ENCODE assay signal across 8 mouse cellular contexts in the genomic region with DNA sequence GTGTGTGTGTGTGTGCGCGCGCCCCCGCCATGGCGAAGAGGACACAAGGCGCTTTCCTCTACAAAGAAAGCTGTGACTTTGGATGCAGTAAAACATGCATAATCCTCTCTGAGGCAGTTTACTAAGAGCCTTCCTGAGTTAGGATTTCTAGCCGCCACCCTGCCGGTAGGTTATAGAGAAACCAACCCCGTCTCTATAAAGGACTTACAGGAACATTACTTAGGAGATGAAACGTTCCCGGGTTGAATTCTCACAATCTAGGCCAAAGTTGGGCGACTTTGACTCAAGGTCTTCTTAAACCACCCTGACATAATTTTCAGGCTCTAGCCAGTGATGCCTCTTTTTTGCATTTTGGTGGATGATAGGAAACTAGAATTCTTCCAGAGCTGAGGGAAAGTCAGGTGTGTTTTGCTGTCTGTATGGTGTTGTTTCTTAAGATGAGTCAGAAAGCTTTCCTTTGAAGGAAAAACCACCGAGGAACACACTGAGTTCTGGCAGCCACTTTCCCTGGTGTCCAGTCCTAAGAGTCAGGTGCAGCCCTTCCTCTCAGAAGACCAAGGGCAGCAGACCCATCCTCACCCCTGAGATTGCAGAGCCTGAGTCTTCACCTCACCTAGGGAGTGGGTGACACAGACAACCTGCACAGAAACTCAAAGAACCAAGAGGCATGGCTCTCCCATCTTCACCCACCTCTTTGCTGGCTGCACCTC. TPM values are rescaled to one million over a fixed set of nuclear protein-coding genes. Genes with fewer than 3 reads are reported as not detected.
A peak's percentile ranks its signal among the peaks of the same experiment; 100 is the strongest.
DNase-seq lines count a peak whose midpoint lies in the region; ATAC-seq and TF ChIP-seq lines count a peak whose summit lies in the region.

No protein-coding gene starts in this region.

- DNase-seq in kidney, postnatal 0 days (ENCODE audit: low spot score), result no peak
- DNase-seq in kidney, postnatal 4 days, result no peak
- DNase-seq in c-Kit-positive CD71-positive TER-119-positive erythroid progenitor cells, embryonic 14.5 days (ENCODE audit: low spot score), result peak; percentile 45
- no peak for DNase-seq in hindbrain, postnatal 0 days (ENCODE audit: low spot score)
- no peak for DNase-seq in midbrain, postnatal 0 days (ENCODE audit: low spot score)
- no peak for DNase-seq in thymus, postnatal 4 days
- no peak for DNase-seq in embryo, embryonic 9.5 days (ENCODE audit: extremely low spot score)
- DNase-seq in layer of hippocampus, postnatal 10 days (ENCODE audit: low spot score in 2 of 2), result no peak

- peak overlapping the region; percentile 96; the same call in 1 of the 2 replicates for H3K9ac ChIP-seq in kidney, postnatal 0 days (ENCODE audit: low read depth, low read length)
- H3K9ac ChIP-seq in hindbrain, postnatal 0 days (replicated peaks; ENCODE audit: low read length), result peak overlapping the region; percentile 92
- peak overlapping the region; percentile 79 for H3K9ac ChIP-seq in midbrain, postnatal 0 days (replicated peaks; ENCODE audit: low read length, poor library complexity, severe bottlenecking)

- peaks cover 36% of the 10 kb centered on the region for H3K4me1 ChIP-seq in kidney, postnatal 0 days (replicated peaks; ENCODE audit: insufficient read depth, low read length)
- peaks cover 24% of the 10 kb centered on the region; the same call in 1 of the 2 replicates for H3K4me1 ChIP-seq in hindbrain, postnatal 0 days (ENCODE audit: insufficient read depth, low read length)
- peaks cover 7% of the 10 kb centered on the region; the same call in 1 of the 2 replicates for H3K4me1 ChIP-seq in midbrain, postnatal 0 days (ENCODE audit: insufficient read depth, low read length)

- no peak for ATAC-seq in kidney, postnatal 0 days (replicated peaks; ENCODE audit: low FRiP score, low read depth)
- no peak for ATAC-seq in hindbrain, postnatal 0 days
- no peak for ATAC-seq in midbrain, postnatal 0 days (ENCODE audit: low FRiP score)

- 5% methylated on average over 10 of the region's 13 CpGs for WGBS in kidney, postnatal 0 days
- WGBS in hindbrain, postnatal 0 days, result 9% methylated on average over 13 of the region's 13 CpGs
- 4% methylated on average over 12 of the region's 13 CpGs for WGBS in midbrain, postnatal 0 days

- peak overlapping the region; percentile 99 for H3K4me2 ChIP-seq in kidney, postnatal 0 days (ENCODE audit: low read length)
- peak overlapping the region; percentile 97 for H3K4me2 ChIP-seq in hindbrain, postnatal 0 days (ENCODE audit: low read depth, low read length)
- peak overlapping the region; percentile 96 for H3K4me2 ChIP-seq in midbrain, postnatal 0 days (ENCODE audit: low read depth, low read length, poor library complexity, severe bottlenecking)

- no peaks in the 10 kb centered on the region for H3K9me3 ChIP-seq in kidney, postnatal 0 days (replicated peaks; ENCODE audit: low read length)
- H3K9me3 ChIP-seq in hindbrain, postnatal 0 days (ENCODE audit: low read length), result no peaks in the 10 kb centered on the region
- H3K9me3 ChIP-seq in midbrain, postnatal 0 days (ENCODE audit: low read length), result no peaks in the 10 kb centered on the region

- H3K4me3 ChIP-seq in kidney, postnatal 0 days (replicated peaks; ENCODE audit: low read depth, low read length), result peak overlapping the region; percentile 64
- H3K4me3 ChIP-seq in hindbrain, postnatal 0 days (ENCODE audit: low read length), result peak overlapping the region; percentile 77
- peak overlapping the region; percentile 66 for H3K4me3 ChIP-seq in midbrain, postnatal 0 days (ENCODE audit: low read depth, low read length)

- H3K27ac ChIP-seq in kidney, postnatal 0 days, result peak overlapping the region; percentile 98
- peak overlapping the region; percentile 94 for H3K27ac ChIP-seq in hindbrain, postnatal 0 days
- peak overlapping the region; percentile 89; the same call in 1 of the 2 replicates for H3K27ac ChIP-seq in midbrain, postnatal 0 days (ENCODE audit: low read depth, low read length)

- H3K36me3 ChIP-seq in kidney, postnatal 0 days (ENCODE audit: insufficient read depth, low read length), result no peaks in the 10 kb centered on the region
- no peaks in the 10 kb centered on the region for H3K36me3 ChIP-seq in hindbrain, postnatal 0 days (ENCODE audit: insufficient read depth, low read length)
- no peaks in the 10 kb centered on the region for H3K36me3 ChIP-seq in midbrain, postnatal 0 days (ENCODE audit: insufficient read depth, low read length)

- H3K27me3 ChIP-seq in kidney, postnatal 0 days (ENCODE audit: insufficient read depth, low read length), result no peaks in the 10 kb centered on the region
- H3K27me3 ChIP-seq in hindbrain, postnatal 0 days (ENCODE audit: insufficient read depth, low read length), result no peaks in the 10 kb centered on the region
- no peaks in the 10 kb centered on the region for H3K27me3 ChIP-seq in midbrain, postnatal 0 days (ENCODE audit: insufficient read depth, low read length)

- TF ChIP-seq CTCF in kidney, postnatal 0 days (IDR thresholded peaks at IDR 0.05; ENCODE audit: low read depth), result no peak; the same call in 1 of the 2 replicates
- no peak for TF ChIP-seq CTCF in hindbrain, postnatal 0 days (IDR thresholded peaks at IDR 0.05; ENCODE audit: low read depth)
- peak; percentile 23; the same call in 1 of the 2 replicates for TF ChIP-seq CTCF in midbrain, postnatal 0 days (IDR thresholded peaks at IDR 0.05)

RNA-seq across cellular contexts. Expression of a gene that starts 24.1 kb away (rescaled TPM):
- polyA plus RNA-seq in kidney, postnatal 0 days (2015; fragmentation: Nextera tagmentation; extraction: Ambion mirVana), result 4.8 and 5.8 TPM in 2 replicates
- 9.3 and 11.5 TPM in 2 replicates for total RNA-seq in hindbrain, postnatal 0 days (2014; rRNA removed)
- polyA plus RNA-seq in hindbrain, postnatal 0 days (2015; fragmentation: Nextera tagmentation; extraction: Ambion mirVana), result 2.7 and 3.0 TPM in 2 replicates
- total RNA-seq in midbrain, postnatal 0 days (2014; rRNA removed), result 8.5 and 15.6 TPM in 2 replicates
- polyA plus RNA-seq in midbrain, postnatal 0 days (2015; fragmentation: Nextera tagmentation; extraction: Ambion mirVana), result 2.0 and 3.0 TPM in 2 replicates
- 10 to 100 TPM; 13.3 to 13.5 TPM for total RNA-seq in layer of hippocampus, postnatal 10 days (2021)

RNA-seq across cellular contexts. Expression of a gene that starts 46.3 kb away (rescaled TPM):
- 0.33 and 0.50 TPM in 2 replicates for polyA plus RNA-seq in kidney, postnatal 0 days (2015; fragmentation: Nextera tagmentation; extraction: Ambion mirVana)
- 2.5 and 3.8 TPM in 2 replicates for total RNA-seq in hindbrain, postnatal 0 days (2014; rRNA removed)
- polyA plus RNA-seq in hindbrain, postnatal 0 days (2015; fragmentation: Nextera tagmentation; extraction: Ambion mirVana), result 4.2 and 4.5 TPM in 2 replicates
- 6.0 and 8.1 TPM in 2 replicates for total RNA-seq in midbrain, postnatal 0 days (2014; rRNA removed)
- polyA plus RNA-seq in midbrain, postnatal 0 days (2015; fragmentation: Nextera tagmentation; extraction: Ambion mirVana), result 8.2 and 8.9 TPM in 2 replicates
- 1 to 10 TPM; 5.9 to 6.6 TPM for total RNA-seq in layer of hippocampus, postnatal 10 days (2021)
